Comparison of ENCODE assay signal across 17 mouse cellular contexts in genomic region chr15:7136912-7137311, GRCm38 (mm10). TPM values are rescaled to one million over a fixed set of nuclear protein-coding genes. Genes with fewer than 3 reads are reported as not detected.
DNase-seq lines count a peak whose midpoint lies in the region; ATAC-seq lines count a peak whose summit lies in the region.
"Had no signal": no experiment of that assay in that cellular context is flagged by ENCODE, and none has a peak within 500 bp of the region (broad histone marks: within the 10 kb centered on the region; RNA-seq: fewer than 3 reads in every experiment).

No protein-coding gene starts in this region.

- no peak overlapping the region for H3K4me3 ChIP-seq in lung, embryonic 15.5 days
- H3K4me3 ChIP-seq in liver, embryonic 16.5 days (ENCODE audit: low read depth, low read length) = no peak overlapping the region
- H3K4me3 ChIP-seq: embryonic facial prominence, embryonic 12.5 days; erythroblast, embryonic 14.5 days; heart, embryonic 13.5 days had no signal

- DNase-seq in heart, adult 11 months = peak; percentile 97
- no peak for DNase-seq in heart, postnatal 36 days
- no peak for DNase-seq in lung, postnatal 36 days
- DNase-seq in adrenal gland, postnatal 25 days = no peak
- DNase-seq in right cerebral cortex, postnatal 10 days (ENCODE audit: low spot score in 2 of 2) = no peak
- DNase-seq: adrenal gland, postnatal 14 days; cerebellum, adult 8-10 months; gastrocnemius, postnatal 25 days; heart, postnatal 4 days had no signal

- no peaks in the 10 kb centered on the region for H3K9me3 ChIP-seq in lung, embryonic 15.5 days
- no peaks in the 10 kb centered on the region for H3K9me3 ChIP-seq in liver, embryonic 16.5 days (replicated peaks; ENCODE audit: control insufficient read depth, low read length)
- H3K9me3 ChIP-seq: heart, embryonic 13.5 days had no signal

- H3K4me2 ChIP-seq in lung, embryonic 15.5 days = no peak overlapping the region
- H3K4me2 ChIP-seq in liver, embryonic 16.5 days (ENCODE audit: low read depth, low read length) = no peak overlapping the region
- H3K4me2 ChIP-seq: embryonic facial prominence, embryonic 12.5 days; heart, embryonic 13.5 days had no signal

- no peaks in the 10 kb centered on the region for H3K27me3 ChIP-seq in lung, embryonic 15.5 days
- H3K27me3 ChIP-seq in liver, embryonic 16.5 days (ENCODE audit: control insufficient read depth, insufficient read depth, low read depth, low read length) = no peaks in the 10 kb centered on the region
- H3K27me3 ChIP-seq: embryonic facial prominence, embryonic 12.5 days; heart, embryonic 13.5 days had no signal

- no peak overlapping the region for H3K9ac ChIP-seq in lung, embryonic 15.5 days
- H3K9ac ChIP-seq in liver, embryonic 16.5 days (ENCODE audit: low read depth, low read length) = no peak overlapping the region
- H3K9ac ChIP-seq: embryonic facial prominence, embryonic 12.5 days; heart, embryonic 13.5 days had no signal

- intact Hi-C loops in heart, postnatal 36 days (cut with DNase I) = loop anchor here (10.0 kb wide), 2 partner anchors 308 to 432 kb away; partner anchors contain the start of gene Rictor

- 80% methylated on average over 10 of the region's 10 CpGs for WGBS in lung, embryonic 15.5 days
- 28% methylated on average over 10 of the region's 10 CpGs for WGBS in liver, embryonic 16.5 days (ENCODE audit: insufficient replicate concordance)

- 0 out of 2 replicates have a peak, but pooled peaks have one; percentile 8 for ATAC-seq in lung, embryonic 15.5 days (ENCODE audit: borderline replicate concordance, extremely low read depth, low FRiP score, low TSS enrichment)
- no peak for ATAC-seq in liver, embryonic 16.5 days (ENCODE audit: low read depth)
- ATAC-seq: forebrain, embryonic 14.5 days; hindbrain, embryonic 16.5 days had no signal

- no peaks in the 10 kb centered on the region for H3K36me3 ChIP-seq in lung, embryonic 15.5 days
- no peaks in the 10 kb centered on the region for H3K36me3 ChIP-seq in liver, embryonic 16.5 days (ENCODE audit: control insufficient read depth, insufficient read depth)
- H3K36me3 ChIP-seq: embryonic facial prominence, embryonic 12.5 days; heart, embryonic 13.5 days had no signal

- H3K27ac ChIP-seq in lung, embryonic 15.5 days = no peak overlapping the region
- peak overlapping the region; percentile 14; the same call in 1 of the 2 replicates for H3K27ac ChIP-seq in liver, embryonic 16.5 days (ENCODE audit: low read length)
- H3K27ac ChIP-seq: embryonic facial prominence, embryonic 12.5 days; heart, embryonic 13.5 days had no signal

- H3K4me1 ChIP-seq in lung, embryonic 15.5 days = peaks cover 52% of the 10 kb centered on the region
- peaks cover 8% of the 10 kb centered on the region for H3K4me1 ChIP-seq in liver, embryonic 16.5 days (ENCODE audit: control insufficient read depth, low read depth, low read length)

RNA-seq across cellular contexts. Expression of gene Lifr, which starts 46.5 kb away (rescaled TPM):
- total RNA-seq in heart, postnatal 36 days (2021) = 10 to 100 TPM; 57.7 to 60.9 TPM
- polyA plus RNA-seq in lung, embryonic 15.5 days (2015; fragmentation: Nextera tagmentation; extraction: Ambion mirVana) = 22.7 and 24.1 TPM in 2 replicates
- polyA plus RNA-seq in liver, embryonic 16.5 days (2015; fragmentation: Nextera tagmentation; extraction: Ambion mirVana) = 29.1 and 33.6 TPM in 2 replicates
- total RNA-seq in adrenal gland, postnatal 25 days (2021) = 29.3 and 33.2 TPM in 2 replicates
- total RNA-seq: MEL had no signal
- polyA plus RNA-seq: erythroblast, embryonic 14.5 days had no signal
